Mouse (Mus musculus): ENCODE results near the gene Gpx4. TPM values are rescaled to one million over a fixed set of nuclear protein-coding genes. Genes with fewer than 3 reads are reported as not detected.

Gpx4 gene
- total RNA-seq, 1 experiment from 2014 or later: 251 TPM

- peak; percentile 50 for ATAC-seq (replicated peaks; ENCODE audit: insufficient number of reproducible peaks, low FRiP score, low TSS enrichment, poor library complexity, severe bottlenecking)
These were observed 40.5 kb downstream of the Gpx4 start for GRCm38 (mm10) chr10:80087483-80087882.

GRCm38 (mm10) chr10:80089146-80089545 lies 42.2 kb downstream of the Gpx4 start:
- no peak for ATAC-seq (replicated peaks; ENCODE audit: insufficient number of reproducible peaks, low FRiP score, low TSS enrichment, poor library complexity, severe bottlenecking)

- ATAC-seq (replicated peaks; ENCODE audit: insufficient number of reproducible peaks, low FRiP score, low TSS enrichment, poor library complexity, severe bottlenecking): no peak
These were observed 44.6 kb downstream of the Gpx4 start for GRCm38 (mm10) chr10:80091527-80091926.

GRCm38 (mm10) chr10:80092690-80093089 lies 45.7 kb downstream of the Gpx4 start:
- no peak for ATAC-seq (replicated peaks; ENCODE audit: insufficient number of reproducible peaks, low FRiP score, low TSS enrichment, poor library complexity, severe bottlenecking)

GRCm38 (mm10) chr10:80094085-80094484 lies 47.1 kb downstream of the Gpx4 start:
- no peak for ATAC-seq (replicated peaks; ENCODE audit: insufficient number of reproducible peaks, low FRiP score, low TSS enrichment, poor library complexity, severe bottlenecking)

GRCm38 (mm10) chr10:80094684-80095083 lies 47.7 kb downstream of the Gpx4 start:
- no peak for ATAC-seq (replicated peaks; ENCODE audit: insufficient number of reproducible peaks, low FRiP score, low TSS enrichment, poor library complexity, severe bottlenecking)

GRCm38 (mm10) chr10:80095547-80095946 lies 48.6 kb downstream of the Gpx4 start:
- no peak for ATAC-seq (replicated peaks; ENCODE audit: insufficient number of reproducible peaks, low FRiP score, low TSS enrichment, poor library complexity, severe bottlenecking)

GRCm38 (mm10) chr10:80097275-80097674 lies 50.3 kb downstream of the Gpx4 start:
- no peak for ATAC-seq (replicated peaks; ENCODE audit: insufficient number of reproducible peaks, low FRiP score, low TSS enrichment, poor library complexity, severe bottlenecking)

- peak; percentile 52 for ATAC-seq (replicated peaks; ENCODE audit: insufficient number of reproducible peaks, low FRiP score, low TSS enrichment, poor library complexity, severe bottlenecking)
These were observed 51.7 kb downstream of the Gpx4 start for GRCm38 (mm10) chr10:80098630-80099029.

- no peak for ATAC-seq (replicated peaks; ENCODE audit: insufficient number of reproducible peaks, low FRiP score, low TSS enrichment, poor library complexity, severe bottlenecking)
These were observed 54.0 kb downstream of the Gpx4 start for GRCm38 (mm10) chr10:80100982-80101381.

- peak; percentile 52 for ATAC-seq (replicated peaks; ENCODE audit: insufficient number of reproducible peaks, low FRiP score, low TSS enrichment, poor library complexity, severe bottlenecking)
These were observed 55.4 kb downstream of the Gpx4 start for GRCm38 (mm10) chr10:80102216-80102915.

GRCm38 (mm10) chr10:80103032-80103431 lies 56.1 kb downstream of the Gpx4 start:
- ATAC-seq (replicated peaks; ENCODE audit: insufficient number of reproducible peaks, low FRiP score, low TSS enrichment, poor library complexity, severe bottlenecking): no peak

GRCm38 (mm10) chr10:80104181-80104580 lies 57.2 kb downstream of the Gpx4 start:
- no peak for ATAC-seq (replicated peaks; ENCODE audit: insufficient number of reproducible peaks, low FRiP score, low TSS enrichment, poor library complexity, severe bottlenecking)

- ATAC-seq (replicated peaks; ENCODE audit: insufficient number of reproducible peaks, low FRiP score, low TSS enrichment, poor library complexity, severe bottlenecking): peak; percentile 84
These were observed 58.5 kb downstream of the Gpx4 start, which contains the start of gene Sbno2 for GRCm38 (mm10) chr10:80105460-80105859. Gene Sbno2, minus strand, starts transcription at chr10:80105571.

- no peak for ATAC-seq (replicated peaks; ENCODE audit: insufficient number of reproducible peaks, low FRiP score, low TSS enrichment, poor library complexity, severe bottlenecking)
These were observed 59.0 kb downstream of the Gpx4 start for GRCm38 (mm10) chr10:80105926-80106325.

Other genes starting within 250 kb of the Gpx4 start
- gene Misp, start 226.2 kb upstream of the Gpx4 start, total RNA-seq (2017): not detected in 3 replicates
- gene Ptbp1, start 192.7 kb upstream of the Gpx4 start, total RNA-seq (2017): 55.7 to 124 TPM (median 78.8 TPM) in 3 replicates
- not detected in 3 replicates for gene Prtn3, start 172.7 kb upstream of the Gpx4 start, total RNA-seq (2017)
- 0.95 TPM in 1 of 3 replicates, not detected in the others for gene Plppr3, start 172.5 kb upstream of the Gpx4 start, total RNA-seq (2017)
- not detected in 3 replicates for gene Elane, start 160.9 kb upstream of the Gpx4 start, total RNA-seq (2017)
- not detected in 3 replicates for gene Cfd, start 156.3 kb upstream of the Gpx4 start, total RNA-seq (2017)
- gene Med16, start 138.2 kb upstream of the Gpx4 start, total RNA-seq (2017): 13.3 to 16.8 TPM (median 13.3 TPM) in 3 replicates
- not detected in 3 replicates for gene Gm26602, start 136.3 kb upstream of the Gpx4 start, total RNA-seq (2017)
- gene Kiss1r, start 130.2 kb upstream of the Gpx4 start, total RNA-seq (2017): 0.39 TPM in 1 of 3 replicates, not detected in the others
- gene R3hdm4, start 126.0 kb upstream of the Gpx4 start, total RNA-seq (2017): 23.4 to 53.8 TPM (median 35.4 TPM) in 3 replicates
- gene Arid3a, start 120.1 kb upstream of the Gpx4 start, total RNA-seq (2017): 35.3 to 38.9 TPM (median 36.8 TPM) in 3 replicates
- gene Wdr18, start 87.0 kb upstream of the Gpx4 start, total RNA-seq (2017): 7.8 to 14.2 TPM (median 8.8 TPM) in 3 replicates
- not detected in 3 replicates for gene Grin3b, start 76.5 kb upstream of the Gpx4 start, total RNA-seq (2017)
- gene Tmem259, start 62.8 kb upstream of the Gpx4 start, total RNA-seq (2017): 49.0 to 80.6 TPM (median 59.1 TPM) in 3 replicates
- 210 to 295 TPM (median 228 TPM) in 3 replicates for gene Cnn2, start 58.6 kb upstream of the Gpx4 start, total RNA-seq (2017)
- 33.6 to 53.0 TPM (median 45.9 TPM) in 3 replicates for gene Abca7, start 50.7 kb upstream of the Gpx4 start, total RNA-seq (2017)
- gene Arhgap45, start 30.5 kb upstream of the Gpx4 start, total RNA-seq (2017): 356 to 478 TPM (median 365 TPM) in 3 replicates
- 83.4 to 130 TPM (median 95.9 TPM) in 3 replicates for gene Polr2e, start 7.4 kb upstream of the Gpx4 start, total RNA-seq (2017)
- 50.6 to 75.0 TPM (median 51.9 TPM) in 3 replicates for gene Sbno2, start 58.4 kb downstream of the Gpx4 start, total RNA-seq (2017)
- 155 to 177 TPM (median 155 TPM) in 3 replicates for gene Stk11, start 68.6 kb downstream of the Gpx4 start, total RNA-seq (2017)
- 26.1 to 49.8 TPM (median 29.5 TPM) in 3 replicates for gene Atp5d, start 91.5 kb downstream of the Gpx4 start, total RNA-seq (2017)
- gene Cbarp, start 93.7 kb downstream of the Gpx4 start, total RNA-seq (2017): 0.29 to 5.8 TPM (median 4.1 TPM) in 3 replicates
- gene Midn, start 101.1 kb downstream of the Gpx4 start, total RNA-seq (2017): 27.3 to 65.5 TPM (median 29.9 TPM) in 3 replicates
- gene Cirbp, start 118.8 kb downstream of the Gpx4 start, total RNA-seq (2017): 137 to 163 TPM (median 145 TPM) in 3 replicates
- 16.2 to 29.1 TPM (median 18.0 TPM) in 3 replicates for gene 1600002K03Rik, start 125.8 kb downstream of the Gpx4 start, total RNA-seq (2017)
- gene Efna2, start 132.3 kb downstream of the Gpx4 start, total RNA-seq (2017): 1.0 TPM in 1 of 3 replicates, not detected in the others
- 43.7 to 46.7 TPM (median 46.2 TPM) in 3 replicates for gene Mum1, start 179.3 kb downstream of the Gpx4 start, total RNA-seq (2017)
- 60.9 to 74.8 TPM (median 61.4 TPM) in 3 replicates for gene Ndufs7, start 202.0 kb downstream of the Gpx4 start, total RNA-seq (2017)
- gene Gamt, start 213.8 kb downstream of the Gpx4 start, total RNA-seq (2017): 3.8 to 4.7 TPM in 2 of 3 replicates, not detected in the other
- gene Dazap1, start 214.3 kb downstream of the Gpx4 start, total RNA-seq (2017): 85.1 to 132 TPM (median 92.5 TPM) in 3 replicates
- gene Rps15, start 245.3 kb downstream of the Gpx4 start, total RNA-seq (2017): 1,267 to 1,604 TPM (median 1,393 TPM) in 3 replicates
- gene Apc2, start 248.8 kb downstream of the Gpx4 start, total RNA-seq (2017): 2.3 TPM in 1 of 3 replicates, not detected in the others